Mouse (Mus musculus) midbrain, embryonic 15.5 days (tissue): ENCODE results near the gene Igll1. TPM values are rescaled to one million over a fixed set of nuclear protein-coding genes. Genes with fewer than 3 reads are reported as not detected.

Source experiments
- ATAC-seq: fragments of 200-750 bp; cut with Nextera tagmentation; replicated peaks from 2 replicates; pipeline ENCODE4 v1.8.0; 2017; ENCODE audit warnings: moderate TSS enrichment
- H3K27ac ChIP-seq: fragments of 300-500 bp; sonication (generic); 2 replicates; pipeline ENCODE4 v1.5.1; 2015; ENCODE audit warnings: mild to moderate bottlenecking, inconsistent platforms
- H3K27me3 ChIP-seq: fragments of 300-500 bp; sonication (generic); replicated peaks from 2 replicates; pipeline ENCODE4 v1.6.1; 2015; ENCODE audit warnings: inconsistent platforms
- H3K36me3 ChIP-seq: fragments of 300-500 bp; sonication (generic); replicated peaks from 2 replicates; pipeline ENCODE4 v1.6.1; 2015; ENCODE audit warnings: inconsistent platforms
- H3K4me1 ChIP-seq: fragments of 300-500 bp; sonication (generic); 2 replicates; pipeline ENCODE4 v1.6.1; 2015; ENCODE audit warnings: inconsistent platforms
- H3K4me2 ChIP-seq: fragments of 300-500 bp; sonication (generic); 2 replicates; pipeline ENCODE4 v1.6.1; 2015; ENCODE audit warnings: inconsistent platforms, mild to moderate bottlenecking, moderate library complexity
- H3K4me3 ChIP-seq: fragments of 300-500 bp; sonication (generic); 2 replicates; pipeline ENCODE4 v1.5.1; 2015; ENCODE audit warnings: mild to moderate bottlenecking, inconsistent platforms
- H3K9ac ChIP-seq: fragments of 300-500 bp; sonication (generic); 2 replicates; pipeline ENCODE4 v1.6.1; 2015; ENCODE audit warnings: mild to moderate bottlenecking, inconsistent platforms
- H3K9me3 ChIP-seq: fragments of 300-500 bp; sonication (generic); 2 replicates; pipeline ENCODE4 v1.6.1; 2016; ENCODE audit warnings: inconsistent platforms
- WGBS: fragments of 180-500 bp; shearing (Covaris S2); methylation state at CpG from one replicate; pipeline ENCODE4 v1.1.7; 2015; ENCODE audit warnings: mixed read lengths; 5-methylcytosine and 5-hydroxymethylcytosine counted together
- polyA plus RNA-seq: library from polyadenylated mRNA; unstranded; fragments of >200 nt; fragmentation: Nextera tagmentation; extraction: Ambion mirVana; gene quantifications from 2 replicates; pipeline ENCODE4 v1.2.1, GENCODE M21; 2015

Igll1 gene
- polyA plus RNA-seq, 1 experiment from 2014 or later: not detected

- Histone ChIP-seq H3K4me1 (no peaks in the 10 kb centered on the region), H3K27ac (peak within 1 kb of the TSS; percentile 65; the same call in 1 of the 2 replicates), H3K4me3 (peak within 1 kb of the TSS; percentile 85), H3K36me3 (no peaks in the 10 kb centered on the region), H3K9ac (peak within 1 kb of the TSS; percentile 74), H3K4me2 (peak within 1 kb of the TSS; percentile 85), H3K27me3 (no peaks in the 10 kb centered on the region), H3K9me3 (no peaks in the 10 kb centered on the region)
- 7% methylated on average over 33 of the region's 33 CpGs for WGBS
- ATAC-seq: peak; percentile 98
These were observed 34.8 kb downstream of the Igll1 start, which contains the start of gene Spag6l for GRCm38 (mm10) chr16:16828757-16829615. Gene Spag6l, minus strand, starts transcription at chr16:16829456.

- no peak overlapping the region for H3K27ac ChIP-seq
- no peaks in the 10 kb centered on the region for H3K9me3 ChIP-seq
- WGBS: 76% methylated on average over 2 of the region's 2 CpGs
- no peaks in the 10 kb centered on the region for H3K27me3 ChIP-seq
- no peak overlapping the region for H3K4me3 ChIP-seq
- H3K4me2 ChIP-seq: no peak overlapping the region
- no peaks in the 10 kb centered on the region for H3K4me1 ChIP-seq
- no peak for ATAC-seq
- no peak overlapping the region for H3K9ac ChIP-seq
- H3K36me3 ChIP-seq: no peaks in the 10 kb centered on the region
These were observed 37.6 kb downstream of the Igll1 start for GRCm38 (mm10) chr16:16826223-16826622.

- Histone ChIP-seq H3K9me3 (no peaks in the 10 kb centered on the region; the same call in 1 of the 2 replicates), H3K4me3 (no peak overlapping the region), H3K27ac (no peak overlapping the region), H3K9ac (no peak overlapping the region), H3K4me1 (no peaks in the 10 kb centered on the region), H3K27me3 (no peaks in the 10 kb centered on the region), H3K4me2 (no peak overlapping the region), H3K36me3 (no peaks in the 10 kb centered on the region)
- 40% methylated on average over 5 of the region's 5 CpGs for WGBS
- no peak for ATAC-seq
These were observed 38.3 kb downstream of the Igll1 start for GRCm38 (mm10) chr16:16825476-16825875.

Other genes with a start within 250 kb of the Igll1 start
- not detected in 2 replicates for gene Olfr19, start 187.6 kb downstream of the Igll1 start, polyA plus RNA-seq
- gene Spag6l, start 34.5 kb downstream of the Igll1 start, polyA plus RNA-seq: 21.4 and 21.7 TPM in 2 replicates
- gene Top3b, start 6.8 kb upstream of the Igll1 start, polyA plus RNA-seq: 78.7 and 82.8 TPM in 2 replicates
- 1.1 TPM in 2 replicates for gene Vpreb1, start 6.9 kb upstream of the Igll1 start, polyA plus RNA-seq
- 29.6 and 30.7 TPM in 2 replicates for gene Ppm1f, start 32.5 kb upstream of the Igll1 start, polyA plus RNA-seq
- gene Mapk1, start 119.4 kb upstream of the Igll1 start, polyA plus RNA-seq: 180 and 182 TPM in 2 replicates
- gene Ypel1, start 205.7 kb upstream of the Igll1 start, polyA plus RNA-seq: 167 and 172 TPM in 2 replicates
- 146 and 156 TPM in 2 replicates for gene Ppil2, start 247.3 kb upstream of the Igll1 start, polyA plus RNA-seq